Mouse (Mus musculus) B cell, adult 2 months (primary cell): ENCODE data around the gene Gm17622.

Experiments used
- DNase-seq, 2 experiments: peaks; one replicate each; pipeline ENCODE4 v3.0.0; 2022

Gene Gm17622

DNA sequence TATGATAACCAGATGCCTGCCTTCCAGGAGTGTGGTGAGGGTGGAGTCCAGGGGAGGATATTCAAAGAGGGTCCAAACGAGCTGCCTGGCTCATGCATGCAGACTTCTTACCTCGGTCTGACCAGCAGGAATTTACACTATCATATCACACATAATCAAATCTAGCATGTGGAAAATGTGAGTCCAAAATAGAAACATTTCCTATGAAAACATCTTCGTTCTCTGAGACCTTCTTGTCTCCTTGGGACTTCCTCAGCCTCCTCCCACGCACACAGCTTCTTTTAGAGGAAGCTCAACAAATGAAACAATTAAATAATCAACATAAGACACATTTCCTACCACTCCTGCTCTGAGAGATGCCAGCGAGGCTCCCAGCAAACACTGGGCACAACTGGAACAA is 21.4 kb downstream of the Gm17622 start:
- no peak for DNase-seq

- no peak for DNase-seq
Measured at GRCm38 (mm10) chr13:96514154-96514942, 23.8 kb downstream of the Gm17622 start.

- DNase-seq = no peak
Measured at GRCm38 (mm10) chr13:96516249-96516648, 25.7 kb downstream of the Gm17622 start.

- DNase-seq = no peak
Measured at GRCm38 (mm10) chr13:96517335-96517734, 26.8 kb downstream of the Gm17622 start.

DNA sequence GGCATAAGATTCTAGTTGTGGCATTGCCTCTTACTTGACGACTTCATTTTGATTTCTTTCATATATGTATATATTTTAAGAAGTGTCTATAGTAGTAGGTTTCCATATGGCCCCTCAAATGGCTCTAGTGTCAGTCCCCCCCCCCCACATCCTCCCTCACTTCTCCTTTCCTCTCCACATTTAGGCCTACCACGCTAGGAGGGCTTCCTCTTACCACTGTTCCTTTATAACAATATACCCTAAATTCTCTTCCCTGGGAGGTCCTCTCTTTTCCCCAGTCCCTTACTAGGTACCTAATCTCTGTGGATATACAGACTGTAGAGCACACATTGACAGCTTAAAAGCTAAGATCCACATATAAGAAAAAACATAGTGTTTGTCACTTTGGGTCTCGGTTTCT is 30.8 kb downstream of the Gm17622 start:
- DNase-seq = no peak

GRCm38 (mm10) chr13:96527022-96527421 is 36.5 kb downstream of the Gm17622 start:
- DNase-seq = no peak

- no peak for DNase-seq
Measured at GRCm38 (mm10) chr13:96527856-96528255, 37.3 kb downstream of the Gm17622 start.

GRCm38 (mm10) chr13:96528776-96529175 is 38.2 kb downstream of the Gm17622 start:
- DNase-seq = no peak

- no peak for DNase-seq
Measured at GRCm38 (mm10) chr13:96529542-96529941, 39.0 kb downstream of the Gm17622 start.

- DNase-seq = no peak
Measured at GRCm38 (mm10) chr13:96530064-96530463, 39.5 kb downstream of the Gm17622 start.

- DNase-seq = no peak
Measured at GRCm38 (mm10) chr13:96532176-96532575, 41.6 kb downstream of the Gm17622 start.

GRCm38 (mm10) chr13:96533742-96534141 is 43.2 kb downstream of the Gm17622 start:
- DNase-seq = no peak

DNA sequence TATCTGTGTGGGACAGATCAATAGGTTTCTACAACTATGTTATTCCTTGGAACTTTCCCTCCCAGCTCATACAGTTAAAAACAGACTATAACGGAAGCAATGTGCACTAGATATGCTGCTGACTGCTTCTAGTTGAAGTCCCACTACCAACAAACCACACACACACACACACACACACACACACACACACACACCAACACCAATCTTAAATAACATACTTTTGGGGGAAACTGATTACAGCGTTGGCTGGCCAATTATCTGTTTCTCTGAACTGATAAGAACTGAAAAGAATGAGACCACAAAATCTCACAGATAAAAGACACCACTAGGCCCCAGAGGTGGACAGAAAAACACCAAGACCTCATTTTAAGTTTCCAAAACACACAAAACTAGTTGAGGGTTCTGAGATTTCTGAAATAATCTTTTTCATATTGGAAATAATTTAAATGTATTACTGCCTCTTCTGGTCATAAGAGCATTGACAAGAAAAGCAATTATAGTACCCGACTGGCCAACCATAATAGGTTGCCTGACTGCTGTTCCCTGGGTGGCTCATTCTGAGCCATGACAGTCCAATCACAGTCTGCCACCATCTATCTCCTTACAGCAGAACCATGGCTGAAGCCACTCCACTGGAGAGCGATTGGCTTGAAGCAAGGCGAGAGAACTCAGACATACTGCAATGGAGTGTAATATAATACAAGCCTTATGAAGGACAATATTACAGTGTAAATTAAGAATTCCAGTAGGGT is 46.5 kb downstream of the Gm17622 start:
- no peak for DNase-seq

DNA sequence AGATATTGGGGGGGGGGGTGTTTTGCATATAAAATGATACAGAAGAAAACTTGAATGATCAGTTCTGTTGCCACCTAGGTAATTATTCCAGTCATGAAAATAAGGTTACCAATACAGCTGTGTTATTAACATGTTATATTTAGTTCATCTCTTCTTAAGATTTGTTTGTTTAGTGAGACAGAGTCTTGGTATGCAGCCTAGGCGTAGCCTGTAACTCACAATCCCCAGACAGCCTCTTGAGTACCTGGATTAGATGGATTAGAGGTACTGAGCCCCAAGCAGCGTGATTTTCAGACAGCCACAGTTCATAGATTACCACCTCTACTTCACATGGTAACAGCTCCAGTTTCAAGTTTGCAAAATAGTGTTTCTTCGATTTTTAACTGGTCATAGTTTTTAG is 47.6 kb downstream of the Gm17622 start:
- no peak for DNase-seq
